Mouse (Mus musculus) hindbrain, embryonic 13.5 days (tissue): ENCODE results near the gene Nbl1. TPM values are rescaled to one million over a fixed set of nuclear protein-coding genes. Genes with fewer than 3 reads are reported as not detected.
A peak's percentile ranks its signal among the peaks of the same experiment; 100 is the strongest.

Experiments
- ATAC-seq: fragments of 200-750 bp; cut with Nextera tagmentation; 2 replicates; pipeline ENCODE4 v1.8.0; 2017; ENCODE audit warnings: moderate TSS enrichment; ENCODE audit not compliant: low FRiP score
- H3K27ac ChIP-seq: fragments of 300-500 bp; sonication (generic); 2 replicates; pipeline ENCODE4 v1.5.1; 2015; ENCODE audit warnings: inconsistent platforms, mild to moderate bottlenecking, moderate library complexity
- H3K27me3 ChIP-seq: fragments of 300-500 bp; sonication (generic); 2 replicates; pipeline ENCODE4 v1.6.1; 2015; ENCODE audit warnings: mild to moderate bottlenecking, inconsistent platforms
- H3K36me3 ChIP-seq: fragments of 300-500 bp; sonication (generic); 2 replicates; pipeline ENCODE4 v1.6.1; 2015; ENCODE audit warnings: mild to moderate bottlenecking, inconsistent platforms
- H3K4me1 ChIP-seq: fragments of 300-500 bp; sonication (generic); replicated peaks from 2 replicates; pipeline ENCODE4 v1.6.1; 2015; ENCODE audit warnings: inconsistent platforms
- H3K4me2 ChIP-seq: fragments of 300-500 bp; sonication (generic); 2 replicates; pipeline ENCODE4 v1.6.1; 2015; ENCODE audit warnings: inconsistent platforms, mild to moderate bottlenecking, moderate library complexity
- H3K4me3 ChIP-seq: fragments of 300-500 bp; sonication (generic); 2 replicates; pipeline ENCODE4 v1.5.1; 2015; ENCODE audit warnings: mild to moderate bottlenecking, inconsistent platforms
- H3K9ac ChIP-seq: fragments of 300-500 bp; sonication (generic); 2 replicates; pipeline ENCODE4 v1.6.1; 2015; ENCODE audit warnings: mild to moderate bottlenecking, inconsistent platforms
- H3K9me3 ChIP-seq: fragments of 300-500 bp; sonication (generic); 2 replicates; pipeline ENCODE4 v1.6.1; 2016; ENCODE audit warnings: inconsistent platforms
- WGBS: fragments of 180-500 bp; shearing (Covaris S2); methylation state at CpG from one replicate; pipeline ENCODE4 v1.1.7; 2015; 5-methylcytosine and 5-hydroxymethylcytosine counted together
- polyA plus RNA-seq: library from polyadenylated mRNA; unstranded; fragments of >200 nt; fragmentation: Nextera tagmentation; extraction: Ambion mirVana; gene quantifications from 2 replicates; pipeline ENCODE4 v1.2.1, GENCODE M21; 2015

Nbl1 gene
- polyA plus RNA-seq, 1 experiment from 2014 or later = 45.3 TPM

- H3K4me2 ChIP-seq = no peak overlapping the region
- ATAC-seq = no peak
- 19% methylated on average over 4 of the region's 4 CpGs for WGBS
- H3K27me3 ChIP-seq = peaks cover 43% of the 10 kb centered on the region
- H3K4me1 ChIP-seq = peaks cover 50% of the 10 kb centered on the region
- no peak overlapping the region for H3K4me3 ChIP-seq
- H3K36me3 ChIP-seq = no peaks in the 10 kb centered on the region
- no peak overlapping the region for H3K9ac ChIP-seq
- no peaks in the 10 kb centered on the region for H3K9me3 ChIP-seq
- no peak overlapping the region for H3K27ac ChIP-seq
These were observed 14.1 kb downstream of the Nbl1 start for GRCm38 (mm10) chr4:139078726-139079125.

GRCm38 (mm10) chr4:139078313-139078712, 14.5 kb downstream of the Nbl1 start:
- H3K9ac ChIP-seq = no peak overlapping the region
- peaks cover 46% of the 10 kb centered on the region for H3K4me1 ChIP-seq
- no peak overlapping the region for H3K27ac ChIP-seq
- ATAC-seq = no peak
- H3K9me3 ChIP-seq = no peaks in the 10 kb centered on the region
- H3K4me3 ChIP-seq = no peak overlapping the region
- no peaks in the 10 kb centered on the region for H3K36me3 ChIP-seq
- H3K27me3 ChIP-seq = peaks cover 47% of the 10 kb centered on the region
- H3K4me2 ChIP-seq = no peak overlapping the region
- WGBS = 41% methylated on average over 2 of the region's 2 CpGs

GRCm38 (mm10) chr4:139075915-139076314, 16.9 kb downstream of the Nbl1 start:
- 15% methylated on average over 5 of the region's 5 CpGs for WGBS
- peaks cover 71% of the 10 kb centered on the region for H3K27me3 ChIP-seq

GRCm38 (mm10) chr4:139075041-139075711, 17.6 kb downstream of the Nbl1 start, which contains the start of gene Htr6:
Htr6 (minus strand) TSS chr4:139075570.
- Histone ChIP-seq H3K36me3 (no peaks in the 10 kb centered on the region), H3K27me3 (peaks cover 79% of the 10 kb centered on the region), H3K9ac (peak within 1 kb of the TSS; percentile 76), H3K4me1 (peaks cover 23% of the 10 kb centered on the region), H3K9me3 (no peaks in the 10 kb centered on the region), H3K4me3 (peak within 1 kb of the TSS; percentile 58), H3K27ac (no peak within 1 kb of the TSS), H3K4me2 (peak within 1 kb of the TSS; percentile 82)
- 0 out of 2 replicates have a peak, but pooled peaks have one; percentile 29 for ATAC-seq
- whole genome bisulfite sequencing = under 1% methylated on average over 66 of the region's 77 CpGs

More at GRCm38 (mm10) chr4:139075915-139076314, 16.9 kb downstream of the Nbl1 start:
- Histone ChIP-seq H3K4me1 (peaks cover 23% of the 10 kb centered on the region), H3K4me2 (peak overlapping the region; percentile 82), H3K27ac (no peak overlapping the region), H3K9me3 (no peaks in the 10 kb centered on the region), H3K36me3 (no peaks in the 10 kb centered on the region), H3K9ac (peak overlapping the region; percentile 76), H3K4me3 (peak overlapping the region; percentile 58)
- ATAC-seq = no peak

GRCm38 (mm10) chr4:139074060-139074459, 18.7 kb downstream of the Nbl1 start:
- H3K27me3 ChIP-seq = peaks cover 90% of the 10 kb centered on the region
- no peaks in the 10 kb centered on the region for H3K36me3 ChIP-seq
- H3K9ac ChIP-seq = no peak overlapping the region
- 15% methylated on average over 29 of the region's 29 CpGs for WGBS
- H3K27ac ChIP-seq = no peak overlapping the region
- H3K4me2 ChIP-seq = peak overlapping the region; percentile 82
- no peak for ATAC-seq
- H3K4me1 ChIP-seq = peaks cover 22% of the 10 kb centered on the region
- H3K9me3 ChIP-seq = no peaks in the 10 kb centered on the region
- peak overlapping the region; percentile 58 for H3K4me3 ChIP-seq

- ATAC-seq = no peak
- no peaks in the 10 kb centered on the region for H3K4me1 ChIP-seq
- 37% methylated on average over 4 of the region's 4 CpGs for WGBS
- 0 out of 2 replicates have a peak, but pooled peaks cover 2% of the 10 kb centered on the region for H3K9me3 ChIP-seq
- no peak overlapping the region for H3K9ac ChIP-seq
- H3K36me3 ChIP-seq = no peaks in the 10 kb centered on the region
- H3K4me2 ChIP-seq = no peak overlapping the region
- peaks cover 67% of the 10 kb centered on the region for H3K27me3 ChIP-seq
- no peak overlapping the region for H3K27ac ChIP-seq
- H3K4me3 ChIP-seq = no peak overlapping the region
These were observed 24.5 kb downstream of the Nbl1 start for GRCm38 (mm10) chr4:139068287-139068686.

GRCm38 (mm10) chr4:139064831-139065230, 28.0 kb downstream of the Nbl1 start:
- Histone ChIP-seq H3K36me3 (no peaks in the 10 kb centered on the region), H3K4me2 (no peak overlapping the region), H3K9me3 (0 out of 2 replicates have a peak, but pooled peaks cover 2% of the 10 kb centered on the region), H3K9ac (no peak overlapping the region), H3K4me3 (no peak overlapping the region), H3K27ac (no peak overlapping the region), H3K27me3 (peaks cover 50% of the 10 kb centered on the region), H3K4me1 (no peaks in the 10 kb centered on the region; the same call in 1 of the 2 replicates)
- WGBS = 92% methylated on average over 5 of the region's 5 CpGs
- no peak for ATAC-seq

GRCm38 (mm10) chr4:139059569-139059968, 33.2 kb downstream of the Nbl1 start:
- H3K4me1 ChIP-seq = peaks cover 14% of the 10 kb centered on the region
- no peak overlapping the region for H3K4me3 ChIP-seq
- H3K9ac ChIP-seq = no peak overlapping the region
- no peak overlapping the region for H3K4me2 ChIP-seq
- no peak for ATAC-seq
- no peaks in the 10 kb centered on the region for H3K36me3 ChIP-seq
- peaks cover 53% of the 10 kb centered on the region for H3K27me3 ChIP-seq
- H3K27ac ChIP-seq = no peak overlapping the region
- WGBS = 8% methylated on average over 7 of the region's 7 CpGs
- H3K9me3 ChIP-seq = no peaks in the 10 kb centered on the region

- peaks cover 30% of the 10 kb centered on the region for H3K4me1 ChIP-seq
- ATAC-seq = no peak
- no peak overlapping the region for H3K27ac ChIP-seq
- H3K36me3 ChIP-seq = no peaks in the 10 kb centered on the region
- no peaks in the 10 kb centered on the region for H3K9me3 ChIP-seq
- no peak overlapping the region for H3K4me2 ChIP-seq
- H3K27me3 ChIP-seq = peaks cover 49% of the 10 kb centered on the region
- no peak overlapping the region for H3K9ac ChIP-seq
- 90% methylated on average over 5 of the region's 5 CpGs for WGBS
- H3K4me3 ChIP-seq = no peak overlapping the region
These were observed 34.8 kb downstream of the Nbl1 start for GRCm38 (mm10) chr4:139058029-139058428.

- WGBS = 79% methylated on average over 5 of the region's 5 CpGs
- H3K4me3 ChIP-seq = no peak overlapping the region
- no peaks in the 10 kb centered on the region for H3K9me3 ChIP-seq
- peaks cover 34% of the 10 kb centered on the region for H3K4me1 ChIP-seq
- no peak overlapping the region for H3K4me2 ChIP-seq
- no peak overlapping the region for H3K9ac ChIP-seq
- no peak for ATAC-seq
- H3K27me3 ChIP-seq = peaks cover 53% of the 10 kb centered on the region
- no peak overlapping the region for H3K27ac ChIP-seq
- H3K36me3 ChIP-seq = no peaks in the 10 kb centered on the region
These were observed 35.5 kb downstream of the Nbl1 start for GRCm38 (mm10) chr4:139057291-139057690.

GRCm38 (mm10) chr4:139055744-139056143, 37.0 kb downstream of the Nbl1 start:
- H3K4me2 ChIP-seq = no peak overlapping the region
- no peak overlapping the region for H3K4me3 ChIP-seq
- H3K27me3 ChIP-seq = peaks cover 47% of the 10 kb centered on the region
- 58% methylated on average over 3 of the region's 3 CpGs for WGBS
- ATAC-seq = no peak
- H3K4me1 ChIP-seq = peaks cover 34% of the 10 kb centered on the region
- H3K36me3 ChIP-seq = no peaks in the 10 kb centered on the region
- H3K9me3 ChIP-seq = no peaks in the 10 kb centered on the region
- H3K9ac ChIP-seq = no peak overlapping the region
- H3K27ac ChIP-seq = peak overlapping the region; percentile 48; the same call in 1 of the 2 replicates

- H3K27me3 ChIP-seq = peaks cover 48% of the 10 kb centered on the region
- peak overlapping the region; percentile 48; the same call in 1 of the 2 replicates for H3K27ac ChIP-seq
- 61% methylated on average over 4 of the region's 4 CpGs for WGBS
- peaks cover 34% of the 10 kb centered on the region for H3K4me1 ChIP-seq
- H3K4me2 ChIP-seq = no peak overlapping the region
- no peaks in the 10 kb centered on the region for H3K9me3 ChIP-seq
- no peaks in the 10 kb centered on the region for H3K36me3 ChIP-seq
- no peak overlapping the region for H3K9ac ChIP-seq
- ATAC-seq = no peak
- no peak overlapping the region for H3K4me3 ChIP-seq
These were observed 37.5 kb downstream of the Nbl1 start for GRCm38 (mm10) chr4:139055336-139055735.
